Mouse (Mus musculus) limb, embryonic 10.5 days (tissue): ENCODE measurements around the gene Sox18. TPM values are rescaled to one million over a fixed set of nuclear protein-coding genes. Genes with fewer than 3 reads are reported as not detected.
A peak's percentile ranks its signal among the peaks of the same experiment; 100 is the strongest.

ENCODE experiments used
- DNase-seq: peaks from one replicate; pipeline ENCODE4 v3.0.0-alpha.2; 2017; ENCODE audit warnings: low spot score
- H3K27ac ChIP-seq: fragments of 300-500 bp; sonication (generic); 2 replicates; pipeline ENCODE4 v1.5.1; 2016; ENCODE audit warnings: mild to moderate bottlenecking
- H3K27me3 ChIP-seq: fragments of 300-500 bp; sonication (generic); 2 replicates; pipeline ENCODE4 v1.6.1; 2016; ENCODE audit warnings: low read depth, mild to moderate bottlenecking; ENCODE audit not compliant: poor library complexity, severe bottlenecking
- H3K36me3 ChIP-seq: fragments of 300-500 bp; sonication (generic); 2 replicates; pipeline ENCODE4 v1.6.1; 2016; ENCODE audit warnings: mild to moderate bottlenecking, moderate library complexity
- H3K4me1 ChIP-seq: fragments of 300-500 bp; sonication (generic); 2 replicates; pipeline ENCODE4 v1.6.1; 2016
- H3K4me3 ChIP-seq: fragments of 300-500 bp; sonication (generic); 2 replicates; pipeline ENCODE4 v1.5.1; 2016; ENCODE audit warnings: mild to moderate bottlenecking, moderate library complexity
- H3K9me3 ChIP-seq: fragments of 300-500 bp; sonication (generic); replicated peaks from 2 replicates; pipeline ENCODE4 v1.6.1; 2016; ENCODE audit warnings: mild to moderate bottlenecking
- WGBS: fragments of 180-500 bp; shearing (Covaris S2); methylation state at CpG from one replicate; pipeline ENCODE4 v1.1.7; 2016; 5-methylcytosine and 5-hydroxymethylcytosine counted together
- polyA plus RNA-seq: library from polyadenylated mRNA; unstranded; fragments of >200 nt; fragmentation: Nextera tagmentation; extraction: Ambion mirVana; gene quantifications from 2 replicates; pipeline ENCODE4 v1.2.1, GENCODE M21; 2016

Gene Sox18
- polyA plus RNA-seq, 1 experiment from 2014 or later: 27.9 TPM

- Histone ChIP-seq H3K4me3 (peak overlapping the region; percentile 77), H3K9me3 (no peaks in the 10 kb centered on the region), H3K27me3 (peaks cover 25% of the 10 kb centered on the region), H3K36me3 (peaks cover 42% of the 10 kb centered on the region), H3K4me1 (peaks cover 31% of the 10 kb centered on the region), H3K27ac (no peak overlapping the region; the same call in 1 of the 2 replicates)
- no peak for DNase-seq
- WGBS: 96% methylated on average over 3 of the region's 3 CpGs
Observed at GRCm38 (mm10) chr2:181692304-181692703, 20.9 kb upstream of the Sox18 start.

- H3K9me3 ChIP-seq: no peaks in the 10 kb centered on the region
- 94% methylated on average over 4 of the region's 4 CpGs for WGBS
- H3K36me3 ChIP-seq: peaks cover 50% of the 10 kb centered on the region
- H3K4me1 ChIP-seq: peaks cover 31% of the 10 kb centered on the region
- H3K27me3 ChIP-seq: peaks cover 18% of the 10 kb centered on the region
- no peak overlapping the region for H3K27ac ChIP-seq
- no peak overlapping the region for H3K4me3 ChIP-seq
- no peak for DNase-seq
Observed at GRCm38 (mm10) chr2:181691571-181691970, 20.1 kb upstream of the Sox18 start.

GRCm38 (mm10) chr2:181691083-181691482 is 19.6 kb upstream of the Sox18 start:
- Histone ChIP-seq H3K27me3 (peaks cover 13% of the 10 kb centered on the region), H3K27ac (no peak overlapping the region), H3K36me3 (peaks cover 55% of the 10 kb centered on the region), H3K9me3 (no peaks in the 10 kb centered on the region), H3K4me1 (peaks cover 31% of the 10 kb centered on the region), H3K4me3 (no peak overlapping the region)
- WGBS: 83% methylated on average over 6 of the region's 6 CpGs
- no peak for DNase-seq

- Histone ChIP-seq H3K4me1 (peaks cover 31% of the 10 kb centered on the region), H3K27ac (no peak overlapping the region), H3K27me3 (no peaks in the 10 kb centered on the region), H3K36me3 (peaks cover 68% of the 10 kb centered on the region), H3K9me3 (no peaks in the 10 kb centered on the region), H3K4me3 (no peak overlapping the region)
- WGBS: 89% methylated on average over 10 of the region's 10 CpGs
- DNase-seq: no peak
Observed at GRCm38 (mm10) chr2:181689466-181690160, 18.2 kb upstream of the Sox18 start.

- H3K9me3 ChIP-seq: no peaks in the 10 kb centered on the region
- peaks cover 76% of the 10 kb centered on the region for H3K36me3 ChIP-seq
- no peaks in the 10 kb centered on the region for H3K27me3 ChIP-seq
- H3K27ac ChIP-seq: no peak overlapping the region
- H3K4me3 ChIP-seq: no peak overlapping the region
- DNase-seq: no peak
- 93% methylated on average over 8 of the region's 8 CpGs for WGBS
- peaks cover 16% of the 10 kb centered on the region for H3K4me1 ChIP-seq
Observed at GRCm38 (mm10) chr2:181687586-181687985, 16.1 kb upstream of the Sox18 start.

GRCm38 (mm10) chr2:181685686-181686085 is 14.2 kb upstream of the Sox18 start:
- Histone ChIP-seq H3K9me3 (no peaks in the 10 kb centered on the region), H3K27me3 (no peaks in the 10 kb centered on the region), H3K36me3 (peaks cover 68% of the 10 kb centered on the region), H3K4me3 (no peak overlapping the region), H3K27ac (no peak overlapping the region), H3K4me1 (peaks cover 5% of the 10 kb centered on the region)
- DNase-seq: no peak
- 94% methylated on average over 4 of the region's 4 CpGs for WGBS

GRCm38 (mm10) chr2:181684713-181685112 is 13.3 kb upstream of the Sox18 start:
- Histone ChIP-seq H3K36me3 (peaks cover 58% of the 10 kb centered on the region), H3K4me1 (peaks cover 12% of the 10 kb centered on the region), H3K9me3 (no peaks in the 10 kb centered on the region), H3K4me3 (no peak overlapping the region), H3K27ac (no peak overlapping the region), H3K27me3 (no peaks in the 10 kb centered on the region)
- no peak for DNase-seq
- WGBS: 77% methylated on average over 1 of the region's 1 CpGs

GRCm38 (mm10) chr2:181683381-181683780 is 11.9 kb upstream of the Sox18 start:
- 68% methylated on average over 4 of the region's 4 CpGs for WGBS
- H3K36me3 ChIP-seq: peaks cover 45% of the 10 kb centered on the region
- H3K27ac ChIP-seq: no peak overlapping the region
- no peaks in the 10 kb centered on the region for H3K9me3 ChIP-seq
- no peak for DNase-seq
- H3K4me3 ChIP-seq: no peak overlapping the region
- H3K4me1 ChIP-seq: peaks cover 21% of the 10 kb centered on the region
- H3K27me3 ChIP-seq: no peaks in the 10 kb centered on the region

- WGBS: 89% methylated on average over 1 of the region's 1 CpGs
- DNase-seq: no peak
- no peak overlapping the region for H3K4me3 ChIP-seq
- H3K36me3 ChIP-seq: peaks cover 31% of the 10 kb centered on the region
- H3K4me1 ChIP-seq: peaks cover 24% of the 10 kb centered on the region
- H3K9me3 ChIP-seq: no peaks in the 10 kb centered on the region
- no peak overlapping the region for H3K27ac ChIP-seq
- no peaks in the 10 kb centered on the region for H3K27me3 ChIP-seq
Observed at GRCm38 (mm10) chr2:181681978-181682377, 10.5 kb upstream of the Sox18 start.

- H3K27me3 ChIP-seq: no peaks in the 10 kb centered on the region
- DNase-seq: no peak
Observed at GRCm38 (mm10) chr2:181680716-181681117, 9.3 kb upstream of the Sox18 start.

GRCm38 (mm10) chr2:181679951-181680715 is 8.7 kb upstream of the Sox18 start, which contains the start of gene Tcea2:
Gene Tcea2, plus strand, starts transcription at chr2:181680310.
- no peaks in the 10 kb centered on the region for H3K27me3 ChIP-seq
- peak within 1 kb of the TSS; percentile 93 for H3K27ac ChIP-seq
- peak within 1 kb of the TSS; percentile 76 for H3K4me3 ChIP-seq
- under 1% methylated on average over 69 of the region's 69 CpGs for WGBS
- peaks cover 41% of the 10 kb centered on the region for H3K4me1 ChIP-seq
- peaks cover 12% of the 10 kb centered on the region; the same call in 1 of the 2 replicates for H3K36me3 ChIP-seq
- peak; percentile 86 for DNase-seq
- H3K9me3 ChIP-seq: no peaks in the 10 kb centered on the region

More at GRCm38 (mm10) chr2:181680716-181681117, 9.3 kb upstream of the Sox18 start:
- WGBS: 18% methylated on average over 7 of the region's 7 CpGs
- Histone ChIP-seq H3K4me3 (peak overlapping the region; percentile 76), H3K27ac (peak overlapping the region; percentile 93), H3K4me1 (peaks cover 36% of the 10 kb centered on the region), H3K36me3 (peaks cover 18% of the 10 kb centered on the region), H3K9me3 (no peaks in the 10 kb centered on the region)

- peak; percentile 70 for DNase-seq
- 50% methylated on average over 1 of the region's 1 CpGs for WGBS
- peaks cover 9% of the 10 kb centered on the region for H3K27me3 ChIP-seq
- 0 out of 2 replicates have a peak, but pooled peaks cover 5% of the 10 kb centered on the region for H3K36me3 ChIP-seq
- H3K4me1 ChIP-seq: peaks cover 54% of the 10 kb centered on the region
- H3K4me3 ChIP-seq: no peak overlapping the region
- H3K27ac ChIP-seq: no peak overlapping the region
- H3K9me3 ChIP-seq: no peaks in the 10 kb centered on the region
Observed at GRCm38 (mm10) chr2:181678780-181679179, 7.3 kb upstream of the Sox18 start.

GRCm38 (mm10) chr2:181677755-181678098 is 6.3 kb upstream of the Sox18 start:
- WGBS: 62% methylated on average over 3 of the region's 3 CpGs
- H3K36me3 ChIP-seq: 0 out of 2 replicates have a peak, but pooled peaks cover 1% of the 10 kb centered on the region
- H3K9me3 ChIP-seq: no peaks in the 10 kb centered on the region
- peaks cover 62% of the 10 kb centered on the region for H3K4me1 ChIP-seq
- peak overlapping the region; percentile 85; the same call in 1 of the 2 replicates for H3K27ac ChIP-seq
- no peak overlapping the region for H3K4me3 ChIP-seq
- peaks cover 20% of the 10 kb centered on the region for H3K27me3 ChIP-seq
- DNase-seq: no peak
